Mouse (Mus musculus): ENCODE data around the gene Ralbp1. TPM values are rescaled to one million over a fixed set of nuclear protein-coding genes. Genes with fewer than 3 reads are reported as not detected.

Ralbp1 gene
- polyA plus RNA-seq, 1 experiment from 2014 or later, result 95.6 TPM

DNA sequence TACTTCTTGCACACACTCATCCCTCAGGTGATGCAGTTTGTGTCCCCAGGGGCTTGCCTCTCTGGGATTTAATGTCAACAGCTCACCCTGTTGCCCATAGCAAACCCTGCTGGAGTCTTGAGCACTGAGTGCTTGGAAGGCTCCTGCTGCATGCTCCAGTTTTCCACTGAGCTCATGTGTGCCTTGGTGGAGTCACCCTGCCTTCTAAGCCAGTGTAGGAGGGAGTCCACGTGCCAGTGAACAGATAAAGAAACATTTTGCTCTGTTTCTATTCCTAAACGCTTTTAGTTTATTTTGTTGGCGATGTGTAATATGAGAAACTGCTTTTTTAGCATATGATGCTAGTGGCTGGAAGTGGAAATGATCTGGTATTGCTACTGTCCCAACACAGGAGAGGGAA lies 48.9 kb downstream of the Ralbp1 start:
- H3K9ac ChIP-seq (ENCODE audit: low read depth, low read length), result no peak overlapping the region
- no peak for DNase-seq (ENCODE audit: low spot score)
- ATAC-seq (ENCODE audit: low read depth), result no peak; the same call in 1 of the 2 replicates
- no peak overlapping the region for H3K27ac ChIP-seq (replicated peaks; ENCODE audit: low read depth, low read length)
- H3K4me3 ChIP-seq (ENCODE audit: low read depth, low read length), result no peak overlapping the region
- H3K4me2 ChIP-seq (ENCODE audit: low read depth, low read length), result no peak overlapping the region
- no peaks in the 10 kb centered on the region for H3K27me3 ChIP-seq (replicated peaks; ENCODE audit: control insufficient read depth, insufficient read depth, low read length)
- H3K36me3 ChIP-seq (ENCODE audit: control insufficient read depth, insufficient read depth, low read length), result peaks cover 95% of the 10 kb centered on the region
- no peaks in the 10 kb centered on the region for H3K4me1 ChIP-seq (ENCODE audit: control insufficient read depth, insufficient read depth, low read length)
- no peaks in the 10 kb centered on the region for H3K9me3 ChIP-seq (ENCODE audit: control insufficient read depth, low read length)
- WGBS, result 84% methylated on average over 3 of the region's 3 CpGs

- Histone ChIP-seq H3K27ac (replicated peaks; ENCODE audit: low read depth, low read length) (no peak overlapping the region), H3K4me2 (ENCODE audit: low read depth, low read length) (no peak overlapping the region), H3K36me3 (ENCODE audit: control insufficient read depth, insufficient read depth, low read length) (peaks cover 95% of the 10 kb centered on the region), H3K9ac (ENCODE audit: low read depth, low read length) (no peak overlapping the region), H3K4me1 (ENCODE audit: control insufficient read depth, insufficient read depth, low read length) (no peaks in the 10 kb centered on the region), H3K4me3 (ENCODE audit: low read depth, low read length) (no peak overlapping the region), H3K9me3 (ENCODE audit: control insufficient read depth, low read length) (no peaks in the 10 kb centered on the region), H3K27me3 (replicated peaks; ENCODE audit: control insufficient read depth, insufficient read depth, low read length) (no peaks in the 10 kb centered on the region)
- no peak for DNase-seq (ENCODE audit: low spot score)
- no peak for ATAC-seq (ENCODE audit: low read depth)
- 88% methylated on average over 3 of the region's 3 CpGs for WGBS
Observed at GRCm38 (mm10) chr17:65833891-65834290, 51.7 kb downstream of the Ralbp1 start.

DNA sequence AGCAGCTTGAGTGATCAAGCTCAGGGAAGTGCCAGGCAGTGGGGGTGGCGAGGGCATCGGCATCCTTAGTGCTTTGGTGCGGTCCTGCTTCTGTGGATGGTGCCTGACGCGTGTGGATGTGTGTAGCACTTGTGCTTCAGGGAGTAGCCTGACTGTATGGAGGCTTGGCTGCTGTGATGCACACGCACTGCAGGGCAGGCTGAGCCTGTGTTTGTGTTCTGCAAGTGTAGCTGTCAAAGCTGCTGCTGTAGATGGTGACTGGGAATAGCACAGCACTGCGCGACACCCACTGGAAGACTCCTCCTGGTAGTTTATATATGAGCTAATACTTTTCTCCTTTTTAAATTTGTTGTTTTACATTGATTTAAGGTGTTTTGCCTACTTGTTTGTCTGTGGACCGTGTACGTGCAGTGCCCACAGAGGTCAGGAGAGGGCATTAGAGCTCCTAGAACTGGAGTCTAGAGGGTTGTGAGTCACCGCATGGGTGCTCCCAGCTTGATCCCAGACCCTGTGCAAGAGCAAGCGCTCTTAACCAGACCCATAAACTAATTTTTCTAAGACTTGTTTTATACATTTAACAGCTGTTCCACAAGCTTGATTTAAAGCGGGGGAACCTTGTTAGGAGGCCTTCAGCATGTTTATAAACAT lies 55.3 kb downstream of the Ralbp1 start:
- Histone ChIP-seq H3K4me2 (ENCODE audit: low read depth, low read length) (no peak overlapping the region), H3K9ac (ENCODE audit: low read depth, low read length) (no peak overlapping the region), H3K27ac (replicated peaks; ENCODE audit: low read depth, low read length) (no peak overlapping the region), H3K4me3 (ENCODE audit: low read depth, low read length) (no peak overlapping the region), H3K36me3 (ENCODE audit: control insufficient read depth, insufficient read depth, low read length) (peaks cover 81% of the 10 kb centered on the region), H3K27me3 (replicated peaks; ENCODE audit: control insufficient read depth, insufficient read depth, low read length) (no peaks in the 10 kb centered on the region), H3K9me3 (ENCODE audit: control insufficient read depth, low read length) (no peaks in the 10 kb centered on the region), H3K4me1 (ENCODE audit: control insufficient read depth, insufficient read depth, low read length) (no peaks in the 10 kb centered on the region)
- ATAC-seq (ENCODE audit: low read depth), result no peak
- 93% methylated on average over 13 of the region's 13 CpGs for WGBS
- no peak for DNase-seq (ENCODE audit: low spot score)

GRCm38 (mm10) chr17:65828951-65829350 lies 56.6 kb downstream of the Ralbp1 start:
- Histone ChIP-seq H3K27me3 (replicated peaks; ENCODE audit: control insufficient read depth, insufficient read depth, low read length) (no peaks in the 10 kb centered on the region), H3K9me3 (ENCODE audit: control insufficient read depth, low read length) (no peaks in the 10 kb centered on the region), H3K4me2 (ENCODE audit: low read depth, low read length) (no peak overlapping the region), H3K9ac (ENCODE audit: low read depth, low read length) (no peak overlapping the region), H3K36me3 (ENCODE audit: control insufficient read depth, insufficient read depth, low read length) (peaks cover 84% of the 10 kb centered on the region), H3K4me3 (ENCODE audit: low read depth, low read length) (no peak overlapping the region), H3K27ac (replicated peaks; ENCODE audit: low read depth, low read length) (no peak overlapping the region), H3K4me1 (ENCODE audit: control insufficient read depth, insufficient read depth, low read length) (no peaks in the 10 kb centered on the region)
- 88% methylated on average over 11 of the region's 11 CpGs for WGBS
- ATAC-seq (ENCODE audit: low read depth), result no peak
- DNase-seq (ENCODE audit: low spot score), result no peak

DNA sequence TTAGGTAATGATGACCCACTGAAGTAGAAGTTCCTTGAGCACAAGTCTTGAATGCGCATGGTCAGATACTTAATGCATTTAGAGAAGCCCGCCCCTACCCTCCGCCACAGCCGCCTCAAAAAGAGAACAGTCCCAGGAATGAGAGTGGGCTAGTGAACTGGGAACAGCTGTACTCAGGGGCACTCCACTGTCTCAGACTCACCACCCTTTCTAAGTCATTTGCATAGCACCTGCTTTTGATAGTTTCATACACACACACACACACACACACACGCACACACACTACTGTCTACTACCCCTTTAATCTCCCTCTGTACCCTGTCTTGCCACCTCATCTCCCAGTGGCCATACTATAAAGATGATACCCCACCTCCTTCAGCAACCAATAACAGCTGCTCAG lies 57.7 kb downstream of the Ralbp1 start:
- DNase-seq (ENCODE audit: low spot score) (no peak), ATAC-seq (ENCODE audit: low read depth) (no peak)
- no peak overlapping the region for H3K4me2 ChIP-seq (ENCODE audit: low read depth, low read length)
- no peak overlapping the region for H3K9ac ChIP-seq (ENCODE audit: low read depth, low read length)
- H3K27ac ChIP-seq (replicated peaks; ENCODE audit: low read depth, low read length), result no peak overlapping the region
- peaks cover 79% of the 10 kb centered on the region for H3K36me3 ChIP-seq (ENCODE audit: control insufficient read depth, insufficient read depth, low read length)
- no peak overlapping the region for H3K4me3 ChIP-seq (ENCODE audit: low read depth, low read length)
- no peaks in the 10 kb centered on the region for H3K9me3 ChIP-seq (ENCODE audit: control insufficient read depth, low read length)
- no peaks in the 10 kb centered on the region for H3K4me1 ChIP-seq (ENCODE audit: control insufficient read depth, insufficient read depth, low read length)
- no peaks in the 10 kb centered on the region for H3K27me3 ChIP-seq (replicated peaks; ENCODE audit: control insufficient read depth, insufficient read depth, low read length)
- 86% methylated on average over 5 of the region's 5 CpGs for WGBS

DNA sequence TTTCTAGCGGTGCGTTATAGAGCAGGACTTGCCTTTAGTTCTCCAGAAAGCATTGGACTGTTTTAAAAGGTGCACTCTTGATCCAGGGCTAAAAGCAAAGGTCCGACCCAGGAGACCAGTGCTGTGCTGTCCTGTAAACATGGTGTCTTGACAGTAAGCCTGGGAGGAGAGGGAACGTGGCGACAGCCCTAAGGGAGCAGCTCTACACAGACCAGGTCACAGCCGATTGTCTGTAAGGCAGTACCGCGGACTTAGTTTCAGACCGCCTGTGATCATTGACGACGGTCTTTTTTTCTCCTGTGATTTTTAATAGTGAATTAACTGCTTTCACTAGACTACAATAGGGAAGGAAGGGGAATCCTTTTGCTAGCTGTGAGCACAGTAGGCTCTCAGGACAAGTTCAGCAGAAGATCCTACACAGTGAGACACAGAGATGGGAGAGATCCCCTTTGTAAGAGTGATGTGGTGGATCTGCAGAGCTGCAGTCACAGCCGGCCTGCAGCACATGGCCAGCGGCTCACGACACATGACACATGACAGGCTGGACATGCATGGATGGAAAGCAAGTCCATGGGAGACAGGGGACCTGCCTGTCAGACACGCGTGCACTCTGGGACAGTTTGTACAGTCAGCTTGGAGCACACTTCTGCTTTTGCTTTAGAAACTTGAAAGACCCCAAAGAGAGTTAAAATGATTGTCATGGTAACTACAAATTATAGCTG lies 58.3 kb downstream of the Ralbp1 start:
- DNase-seq (ENCODE audit: low spot score) (no peak), ATAC-seq (ENCODE audit: low read depth) (no peak)
- no peak overlapping the region for H3K9ac ChIP-seq (ENCODE audit: low read depth, low read length)
- peaks cover 79% of the 10 kb centered on the region for H3K36me3 ChIP-seq (ENCODE audit: control insufficient read depth, insufficient read depth, low read length)
- WGBS, result 90% methylated on average over 16 of the region's 16 CpGs
- H3K9me3 ChIP-seq (ENCODE audit: control insufficient read depth, low read length), result no peaks in the 10 kb centered on the region
- H3K4me1 ChIP-seq (ENCODE audit: control insufficient read depth, insufficient read depth, low read length), result no peaks in the 10 kb centered on the region
- H3K27me3 ChIP-seq (replicated peaks; ENCODE audit: control insufficient read depth, insufficient read depth, low read length), result no peaks in the 10 kb centered on the region
- H3K4me3 ChIP-seq (ENCODE audit: low read depth, low read length), result no peak overlapping the region
- no peak overlapping the region for H3K27ac ChIP-seq (replicated peaks; ENCODE audit: low read depth, low read length)
- no peak overlapping the region for H3K4me2 ChIP-seq (ENCODE audit: low read depth, low read length)

DNA sequence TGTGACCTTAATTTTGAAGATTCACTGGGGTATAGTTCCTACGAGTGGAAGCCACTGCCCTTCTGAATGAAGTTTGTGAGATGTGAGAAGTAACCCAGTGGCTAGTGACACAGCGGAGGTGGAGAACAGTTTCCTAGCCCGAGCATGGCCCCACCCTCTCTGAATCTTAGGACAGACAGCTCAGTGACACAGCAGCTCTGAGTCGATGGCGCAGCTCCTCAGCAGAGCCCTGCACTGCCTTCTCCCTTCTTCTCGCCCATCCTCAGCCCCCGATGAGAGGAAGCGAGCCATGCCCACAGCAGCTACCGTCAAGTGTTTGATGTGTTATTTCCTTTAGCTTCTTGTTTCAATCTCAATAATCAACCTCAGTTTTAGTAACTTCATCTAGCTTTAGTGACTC lies 59.3 kb downstream of the Ralbp1 start:
- DNase-seq (ENCODE audit: low spot score) (no peak), ATAC-seq (ENCODE audit: low read depth) (no peak)
- Histone ChIP-seq H3K4me2 (ENCODE audit: low read depth, low read length) (no peak overlapping the region), H3K4me1 (ENCODE audit: control insufficient read depth, insufficient read depth, low read length) (no peaks in the 10 kb centered on the region), H3K27ac (replicated peaks; ENCODE audit: low read depth, low read length) (no peak overlapping the region), H3K9ac (ENCODE audit: low read depth, low read length) (no peak overlapping the region), H3K27me3 (replicated peaks; ENCODE audit: control insufficient read depth, insufficient read depth, low read length) (no peaks in the 10 kb centered on the region), H3K36me3 (ENCODE audit: control insufficient read depth, insufficient read depth, low read length) (peaks cover 78% of the 10 kb centered on the region), H3K4me3 (ENCODE audit: low read depth, low read length) (no peak overlapping the region), H3K9me3 (ENCODE audit: control insufficient read depth, low read length) (no peaks in the 10 kb centered on the region)
- WGBS, result 75% methylated on average over 9 of the region's 9 CpGs

- Histone ChIP-seq H3K9me3 (ENCODE audit: control insufficient read depth, low read length) (no peaks in the 10 kb centered on the region), H3K27me3 (replicated peaks; ENCODE audit: control insufficient read depth, insufficient read depth, low read length) (no peaks in the 10 kb centered on the region), H3K4me2 (ENCODE audit: low read depth, low read length) (no peak overlapping the region), H3K9ac (ENCODE audit: low read depth, low read length) (no peak overlapping the region), H3K27ac (replicated peaks; ENCODE audit: low read depth, low read length) (no peak overlapping the region), H3K4me3 (ENCODE audit: low read depth, low read length) (no peak overlapping the region), H3K36me3 (ENCODE audit: control insufficient read depth, insufficient read depth, low read length) (peaks cover 74% of the 10 kb centered on the region), H3K4me1 (ENCODE audit: control insufficient read depth, insufficient read depth, low read length) (no peaks in the 10 kb centered on the region)
- 90% methylated on average over 10 of the region's 10 CpGs for WGBS
- DNase-seq (ENCODE audit: low spot score) (no peak), ATAC-seq (ENCODE audit: low read depth) (no peak)
Observed at GRCm38 (mm10) chr17:65824246-65824645, 61.4 kb downstream of the Ralbp1 start.

DNA sequence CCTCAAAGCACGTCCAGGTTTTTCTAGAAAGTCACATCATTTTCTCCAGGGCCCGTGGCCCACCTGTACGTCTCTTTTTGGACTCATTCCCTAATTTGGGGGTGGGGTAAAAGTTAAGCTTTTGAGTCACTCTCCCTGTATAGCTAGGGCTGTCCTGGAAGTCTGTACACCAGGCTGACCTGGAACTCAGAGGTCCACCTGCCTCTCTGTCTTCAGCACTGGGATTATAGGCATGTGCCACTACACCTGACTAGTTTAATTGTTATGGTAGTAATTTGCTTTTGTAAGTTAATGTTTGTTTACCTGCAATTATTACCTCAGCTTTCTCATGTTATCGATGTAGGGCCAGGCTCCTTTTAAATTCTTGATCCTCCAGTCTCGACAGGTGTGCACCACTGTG lies 63.2 kb downstream of the Ralbp1 start:
- no peaks in the 10 kb centered on the region for H3K27me3 ChIP-seq (replicated peaks; ENCODE audit: control insufficient read depth, insufficient read depth, low read length)
- 89% methylated on average over 5 of the region's 5 CpGs for WGBS
- peaks cover 65% of the 10 kb centered on the region for H3K36me3 ChIP-seq (ENCODE audit: control insufficient read depth, insufficient read depth, low read length)
- no peak overlapping the region for H3K4me2 ChIP-seq (ENCODE audit: low read depth, low read length)
- no peak overlapping the region for H3K9ac ChIP-seq (ENCODE audit: low read depth, low read length)
- no peaks in the 10 kb centered on the region for H3K9me3 ChIP-seq (ENCODE audit: control insufficient read depth, low read length)
- DNase-seq (ENCODE audit: low spot score) (no peak), ATAC-seq (ENCODE audit: low read depth) (no peak)
- H3K27ac ChIP-seq (replicated peaks; ENCODE audit: low read depth, low read length), result no peak overlapping the region
- H3K4me1 ChIP-seq (ENCODE audit: control insufficient read depth, insufficient read depth, low read length), result no peaks in the 10 kb centered on the region
- H3K4me3 ChIP-seq (ENCODE audit: low read depth, low read length), result no peak overlapping the region

Measured in embryonic facial prominence, embryonic 14.5 days (tissue).